Mouse (Mus musculus) monocyte, adult 5-6 weeks (primary cell): ENCODE results near the gene Ccer2. TPM values are rescaled to one million over a fixed set of nuclear protein-coding genes. Genes with fewer than 3 reads are reported as not detected.

ENCODE experiments used
- ATAC-seq: fragments of 153-309, 156-312 bp; replicated peaks from 2 replicates; pipeline ENCODE4 v1.8.0; 2017; ENCODE audit warnings: mild to moderate bottlenecking; ENCODE audit not compliant: low TSS enrichment, insufficient number of reproducible peaks, severe bottlenecking, poor library complexity, low FRiP score
- total RNA-seq: library from RNA; stranded (forward); fragments of 200-1000, 200-491, 200-594 nt; gene quantifications from 3 replicates; pipeline ENCODE4 v1.2.3, GENCODE M21; 2017

The Ccer2 gene
- not detected in 3 replicates for total RNA-seq

- no peak for ATAC-seq
These were observed at the start of gene Ccer2 for GRCm38 (mm10) chr7:28756079-28756478. TSS of gene Ccer2 (plus strand) at chr7:28756174.

GRCm38 (mm10) chr7:28709454-28709853, 46.5 kb upstream of the Ccer2 start:
- 0 out of 2 replicates have a peak, but pooled peaks have one; percentile 35 for ATAC-seq

- no peak for ATAC-seq
These were observed 45.0 kb upstream of the Ccer2 start for GRCm38 (mm10) chr7:28710962-28711361.

- ATAC-seq: no peak
These were observed 41.3 kb upstream of the Ccer2 start for GRCm38 (mm10) chr7:28714667-28715066.

GRCm38 (mm10) chr7:28715598-28715997, 40.4 kb upstream of the Ccer2 start:
- ATAC-seq: no peak

- ATAC-seq: peak; percentile 36; the same call in 1 of the 2 replicates
These were observed 39.2 kb upstream of the Ccer2 start, which contains the start of gene Fbxo17 for GRCm38 (mm10) chr7:28716590-28717281. TSS of gene Fbxo17 (plus strand) at chr7:28716804.

GRCm38 (mm10) chr7:28717726-28718125, 38.2 kb upstream of the Ccer2 start:
- ATAC-seq: no peak

GRCm38 (mm10) chr7:28719159-28719558, 36.8 kb upstream of the Ccer2 start:
- no peak for ATAC-seq

GRCm38 (mm10) chr7:28719650-28720049, 36.3 kb upstream of the Ccer2 start:
- ATAC-seq: no peak

- no peak for ATAC-seq
These were observed 35.0 kb upstream of the Ccer2 start for GRCm38 (mm10) chr7:28720753-28721537.

- ATAC-seq: no peak
These were observed 33.9 kb upstream of the Ccer2 start for GRCm38 (mm10) chr7:28722079-28722478.

- no peak for ATAC-seq
These were observed 31.4 kb upstream of the Ccer2 start for GRCm38 (mm10) chr7:28724613-28725012.

- 0 out of 2 replicates have a peak, but pooled peaks have one; percentile 48 for ATAC-seq
These were observed 29.4 kb upstream of the Ccer2 start for GRCm38 (mm10) chr7:28726600-28726999.

- no peak for ATAC-seq
These were observed 28.2 kb upstream of the Ccer2 start for GRCm38 (mm10) chr7:28727649-28728340.

GRCm38 (mm10) chr7:28732341-28733142, 23.4 kb upstream of the Ccer2 start:
- ATAC-seq: peak; percentile 84

GRCm38 (mm10) chr7:28733211-28733610, 22.8 kb upstream of the Ccer2 start:
- no peak for ATAC-seq

GRCm38 (mm10) chr7:28735701-28736100, 20.3 kb upstream of the Ccer2 start:
- ATAC-seq: no peak

- no peak for ATAC-seq
These were observed 16.1 kb upstream of the Ccer2 start for GRCm38 (mm10) chr7:28739829-28740228.

GRCm38 (mm10) chr7:28740949-28741348, 15.0 kb upstream of the Ccer2 start:
- ATAC-seq: no peak
